In genomic region chr8:61270016-61270415, GRCm38 (mm10) we compare ENCODE assay signal across 27 mouse cellular contexts. TPM values are rescaled to one million over a fixed set of nuclear protein-coding genes. Genes with fewer than 3 reads are reported as not detected.
DNase-seq lines count a peak whose midpoint lies in the region; ATAC-seq and TF ChIP-seq lines count a peak whose summit lies in the region.
"Had no signal": no experiment of that assay in that cellular context is flagged by ENCODE, and none has a peak within 500 bp of the region (broad histone marks: within the 10 kb centered on the region; RNA-seq: fewer than 3 reads in every experiment).

No protein-coding gene starts in this region.

- ATAC-seq in forebrain, embryonic 13.5 days, result no peak
- ATAC-seq in forebrain, embryonic 15.5 days (replicated peaks), result no peak
- ATAC-seq in kidney, postnatal 0 days (replicated peaks; ENCODE audit: low FRiP score, low read depth), result no peak
- ATAC-seq: midbrain, embryonic 16.5 days had no signal

- H3K4me3 ChIP-seq in forebrain, embryonic 13.5 days, result no peak overlapping the region
- H3K4me3 ChIP-seq in forebrain, embryonic 15.5 days, result no peak overlapping the region
- H3K4me3 ChIP-seq in kidney, postnatal 0 days (replicated peaks; ENCODE audit: low read depth, low read length), result no peak overlapping the region
- H3K4me3 ChIP-seq: embryonic facial prominence, embryonic 15.5 days; left cerebral cortex, adult 2 months; liver, embryonic 13.5 days; myocyte; neural tube, embryonic 13.5 days; stomach, embryonic 15.5 days had no signal

- 0 out of 2 replicates have a peak overlapping the region, but pooled peaks have one; percentile 10 for H3K27ac ChIP-seq in forebrain, embryonic 13.5 days
- no peak overlapping the region for H3K27ac ChIP-seq in forebrain, embryonic 15.5 days (replicated peaks)
- H3K27ac ChIP-seq in kidney, postnatal 0 days, result peak overlapping the region; percentile 44
- H3K27ac ChIP-seq: embryonic facial prominence, embryonic 15.5 days; left cerebral cortex, adult 2 months; liver, embryonic 13.5 days; neural tube, embryonic 13.5 days; stomach, embryonic 15.5 days had no signal

- no peak overlapping the region for H3K9ac ChIP-seq in forebrain, embryonic 13.5 days
- no peak overlapping the region for H3K9ac ChIP-seq in forebrain, embryonic 15.5 days (replicated peaks)
- H3K9ac ChIP-seq in kidney, postnatal 0 days (ENCODE audit: low read depth, low read length), result no peak overlapping the region
- H3K9ac ChIP-seq: embryonic facial prominence, embryonic 15.5 days; liver, embryonic 13.5 days; neural tube, embryonic 13.5 days; stomach, embryonic 15.5 days had no signal

- no peaks in the 10 kb centered on the region for H3K36me3 ChIP-seq in forebrain, embryonic 13.5 days (ENCODE audit: poor library complexity, severe bottlenecking)
- no peaks in the 10 kb centered on the region for H3K36me3 ChIP-seq in forebrain, embryonic 15.5 days
- H3K36me3 ChIP-seq in kidney, postnatal 0 days (ENCODE audit: insufficient read depth, low read length), result no peaks in the 10 kb centered on the region
- H3K36me3 ChIP-seq: embryonic facial prominence, embryonic 15.5 days; G1E; liver, embryonic 13.5 days; neural tube, embryonic 13.5 days; stomach, embryonic 15.5 days had no signal

- peaks cover 55% of the 10 kb centered on the region for H3K4me1 ChIP-seq in forebrain, embryonic 13.5 days
- peaks cover 46% of the 10 kb centered on the region for H3K4me1 ChIP-seq in forebrain, embryonic 15.5 days
- peaks cover 24% of the 10 kb centered on the region for H3K4me1 ChIP-seq in kidney, postnatal 0 days (replicated peaks; ENCODE audit: insufficient read depth, low read length)

- TF ChIP-seq CTCF in kidney, postnatal 0 days (IDR thresholded peaks at IDR 0.05; ENCODE audit: low read depth), result no peak

- DNase-seq in kidney, postnatal 0 days (ENCODE audit: low spot score), result no peak
- DNase-seq in kidney, postnatal 36 days, result no peak
- peak; percentile 24 for DNase-seq in CD4-positive helper T cell, adult 2 months (ENCODE audit: low read depth, low spot score)
- DNase-seq in brain, adult 2 months (ENCODE audit: low read depth, low spot score), result peak; percentile 38
- DNase-seq in spleen, adult 18-20 months, result no peak
- DNase-seq: adrenal gland, postnatal 10 days; cerebellum, adult 8-10 months; gastrocnemius, postnatal 14 days; heart, adult 11 months; heart, postnatal 10 days; kidney, adult 18-20 months; layer of hippocampus, adult 9-11 months; liver, embryonic 13.5 days; lung, adult 2 months; thymus, adult 2 months; thymus, postnatal 4 days had no signal

- H3K9me3 ChIP-seq in forebrain, embryonic 13.5 days (replicated peaks), result no peaks in the 10 kb centered on the region
- no peaks in the 10 kb centered on the region for H3K9me3 ChIP-seq in forebrain, embryonic 15.5 days
- no peaks in the 10 kb centered on the region for H3K9me3 ChIP-seq in kidney, postnatal 0 days (replicated peaks; ENCODE audit: low read length)
- H3K9me3 ChIP-seq: embryonic facial prominence, embryonic 15.5 days; G1E; liver, embryonic 13.5 days; neural tube, embryonic 13.5 days; stomach, embryonic 15.5 days had no signal

- no peaks in the 10 kb centered on the region for H3K27me3 ChIP-seq in forebrain, embryonic 13.5 days
- no peaks in the 10 kb centered on the region for H3K27me3 ChIP-seq in forebrain, embryonic 15.5 days
- H3K27me3 ChIP-seq in kidney, postnatal 0 days (ENCODE audit: insufficient read depth, low read length), result no peaks in the 10 kb centered on the region
- H3K27me3 ChIP-seq: CH12.LX; embryonic facial prominence, embryonic 15.5 days; liver, embryonic 13.5 days; neural tube, embryonic 13.5 days; stomach, embryonic 15.5 days had no signal

- WGBS in forebrain, embryonic 13.5 days, result 54% methylated on average over 11 of the region's 11 CpGs
- WGBS in forebrain, embryonic 15.5 days, result 54% methylated on average over 11 of the region's 11 CpGs
- 62% methylated on average over 11 of the region's 11 CpGs for whole genome bisulfite sequencing in kidney, postnatal 0 days

- H3K4me2 ChIP-seq in forebrain, embryonic 13.5 days, result peak overlapping the region; percentile 18; the same call in 1 of the 2 replicates
- H3K4me2 ChIP-seq in forebrain, embryonic 15.5 days (replicated peaks), result no peak overlapping the region
- no peak overlapping the region for H3K4me2 ChIP-seq in kidney, postnatal 0 days (ENCODE audit: low read length)
- H3K4me2 ChIP-seq: embryonic facial prominence, embryonic 15.5 days; heart, embryonic 11.5 days; liver, embryonic 13.5 days; neural tube, embryonic 13.5 days; stomach, embryonic 15.5 days had no signal

RNA-seq across cellular contexts. Expression of gene Sh3rf1, which starts 46.3 kb away (rescaled TPM):
- 31.4 and 34.5 TPM in 2 replicates for polyA plus RNA-seq in forebrain, embryonic 13.5 days (2015; fragmentation: Nextera tagmentation; extraction: Ambion mirVana)
- 32.3 and 32.8 TPM in 2 replicates for polyA plus RNA-seq in forebrain, embryonic 15.5 days (2015; fragmentation: Nextera tagmentation; extraction: Ambion mirVana)
- polyA plus RNA-seq in kidney, postnatal 0 days (2015; fragmentation: Nextera tagmentation; extraction: Ambion mirVana), result 18.1 and 21.8 TPM in 2 replicates

Comparison
In these comparisons a context has a peak if more than half of its experiments do, and no peak if none do; other contexts are left out.
1. DNase-seq: peak in CD4-positive helper T cell, adult 2 months (single experiment) and brain, adult 2 months (single experiment); none in kidney, postnatal 0 days (single experiment), kidney, postnatal 36 days (0 of 2) and spleen, adult 18-20 months (0 of 2).